Mouse (Mus musculus) left cerebral cortex, adult 9 months (tissue): ENCODE data around the gene Ndufa5.

Experiments
- DNase-seq, 2 experiments: peaks; one replicate each; pipeline ENCODE4 v3.0.0; 2022; ENCODE audit warnings: low spot score in 2 of 2

Ndufa5 gene

GRCm38 (mm10) chr6:24527155-24528063 lies at the start of gene Ndufa5:
Gene Ndufa5 (minus strand): TSS chr6:24528013.
- DNase-seq: peak; percentile 80 to 92

- DNase-seq: no peak
Measured at GRCm38 (mm10) chr6:24573319-24573718, 45.5 kb upstream of the Ndufa5 start.

- no peak for DNase-seq
Measured at GRCm38 (mm10) chr6:24572431-24572830, 44.6 kb upstream of the Ndufa5 start.

- no peak for DNase-seq
Measured at GRCm38 (mm10) chr6:24571126-24571525, 43.3 kb upstream of the Ndufa5 start.

GRCm38 (mm10) chr6:24570278-24570677 lies 42.5 kb upstream of the Ndufa5 start:
- no peak for DNase-seq

GRCm38 (mm10) chr6:24569711-24570110 lies 41.9 kb upstream of the Ndufa5 start:
- no peak for DNase-seq

- no peak for DNase-seq
Measured at GRCm38 (mm10) chr6:24568963-24569362, 41.1 kb upstream of the Ndufa5 start.

GRCm38 (mm10) chr6:24564886-24565285 lies 37.1 kb upstream of the Ndufa5 start:
- no peak for DNase-seq

GRCm38 (mm10) chr6:24564081-24564480 lies 36.3 kb upstream of the Ndufa5 start:
- peak in 1 of 2 experiments; percentile 20 for DNase-seq

GRCm38 (mm10) chr6:24555488-24555887 lies 27.7 kb upstream of the Ndufa5 start:
- DNase-seq: no peak

GRCm38 (mm10) chr6:24554427-24555086 lies 26.7 kb upstream of the Ndufa5 start:
- DNase-seq: no peak

- no peak for DNase-seq
Measured at GRCm38 (mm10) chr6:24552046-24552445, 24.2 kb upstream of the Ndufa5 start.

GRCm38 (mm10) chr6:24549801-24550200 lies 22.0 kb upstream of the Ndufa5 start:
- DNase-seq: no peak

- DNase-seq: no peak
Measured at GRCm38 (mm10) chr6:24546716-24547420, 19.1 kb upstream of the Ndufa5 start.

GRCm38 (mm10) chr6:24543119-24543591 lies 15.3 kb upstream of the Ndufa5 start:
- no peak for DNase-seq

- DNase-seq: no peak
Measured at GRCm38 (mm10) chr6:24542393-24542792, 14.6 kb upstream of the Ndufa5 start.

- DNase-seq: no peak
Measured at GRCm38 (mm10) chr6:24540106-24540505, 12.3 kb upstream of the Ndufa5 start.

GRCm38 (mm10) chr6:24538435-24538834 lies 10.6 kb upstream of the Ndufa5 start:
- no peak for DNase-seq

- DNase-seq: no peak
Measured at GRCm38 (mm10) chr6:24532804-24533203, 5.0 kb upstream of the Ndufa5 start.

GRCm38 (mm10) chr6:24530711-24531420 lies 3.1 kb upstream of the Ndufa5 start:
- DNase-seq: no peak

- peak in 1 of 2 experiments; percentile 66 for DNase-seq
Measured at GRCm38 (mm10) chr6:24530166-24530565, 2.4 kb upstream of the Ndufa5 start.

- no peak for DNase-seq
Measured at GRCm38 (mm10) chr6:24528064-24528243, 141 bp upstream of the Ndufa5 start, which contains the start of gene Asb15. Gene Asb15 (plus strand): TSS chr6:24528144.
